Mouse (Mus musculus) bone marrow, adult 2 months (tissue): ENCODE results near the gene Gm13694.

Experiments
- CTCF ChIP-seq: fragments of 200-500 bp; IDR thresholded peaks from 2 replicates; pipeline ENCODE4 v1.5.1; 2011; ENCODE audit warnings: low read length, control low read depth; ENCODE audit not compliant: control insufficient read depth, insufficient read depth
- POLR2A ChIP-seq: fragments of 200-500 bp; IDR thresholded peaks from 2 replicates; pipeline ENCODE4 v1.6.1; 2011; ENCODE audit warnings: low read depth, mild to moderate bottlenecking, control low read depth, low read length, borderline replicate concordance; ENCODE audit not compliant: control insufficient read depth

DNA sequence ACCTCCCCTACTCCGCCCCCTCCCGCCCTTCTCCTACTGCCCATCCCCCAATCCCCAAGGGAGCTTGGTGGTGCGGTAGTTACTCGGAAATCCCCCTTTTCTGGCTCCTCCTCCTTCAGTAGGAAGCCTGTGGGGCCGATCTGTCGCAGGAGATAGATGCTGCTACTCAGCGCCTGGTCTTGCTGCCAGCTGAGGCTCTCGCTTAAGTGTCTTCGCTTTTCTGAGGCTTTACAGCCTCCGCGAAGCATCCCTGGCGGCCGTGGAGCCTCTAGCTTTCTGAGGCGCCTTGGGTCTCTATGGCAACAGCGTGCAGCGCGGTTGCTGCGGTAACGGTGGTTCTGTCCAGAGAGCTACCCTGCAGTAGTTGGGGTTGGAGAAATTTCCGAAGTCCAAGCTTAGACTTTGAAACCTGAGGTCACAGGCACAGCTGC lies 37.8 kb upstream of the Gm13694 start, which contains the start of gene Zswim2:
- no peak for TF ChIP-seq POLR2A
- TF ChIP-seq CTCF = no peak
